Mouse (Mus musculus): ENCODE measurements around the gene Cbx2. TPM values are rescaled to one million over a fixed set of nuclear protein-coding genes. Genes with fewer than 3 reads are reported as not detected.

The Cbx2 gene
- total RNA-seq, 2 experiments from 2014 or later: 2.8 to 3.5 TPM

GRCm38 (mm10) chr11:119006462-119006861, 16.3 kb upstream of the Cbx2 start:
- intact Hi-C loops (cut with DNase I): no loop called here
- DNase-seq (ENCODE audit: extremely low spot score in 1 of 2, low spot score in 2 of 2): no peak

DNA sequence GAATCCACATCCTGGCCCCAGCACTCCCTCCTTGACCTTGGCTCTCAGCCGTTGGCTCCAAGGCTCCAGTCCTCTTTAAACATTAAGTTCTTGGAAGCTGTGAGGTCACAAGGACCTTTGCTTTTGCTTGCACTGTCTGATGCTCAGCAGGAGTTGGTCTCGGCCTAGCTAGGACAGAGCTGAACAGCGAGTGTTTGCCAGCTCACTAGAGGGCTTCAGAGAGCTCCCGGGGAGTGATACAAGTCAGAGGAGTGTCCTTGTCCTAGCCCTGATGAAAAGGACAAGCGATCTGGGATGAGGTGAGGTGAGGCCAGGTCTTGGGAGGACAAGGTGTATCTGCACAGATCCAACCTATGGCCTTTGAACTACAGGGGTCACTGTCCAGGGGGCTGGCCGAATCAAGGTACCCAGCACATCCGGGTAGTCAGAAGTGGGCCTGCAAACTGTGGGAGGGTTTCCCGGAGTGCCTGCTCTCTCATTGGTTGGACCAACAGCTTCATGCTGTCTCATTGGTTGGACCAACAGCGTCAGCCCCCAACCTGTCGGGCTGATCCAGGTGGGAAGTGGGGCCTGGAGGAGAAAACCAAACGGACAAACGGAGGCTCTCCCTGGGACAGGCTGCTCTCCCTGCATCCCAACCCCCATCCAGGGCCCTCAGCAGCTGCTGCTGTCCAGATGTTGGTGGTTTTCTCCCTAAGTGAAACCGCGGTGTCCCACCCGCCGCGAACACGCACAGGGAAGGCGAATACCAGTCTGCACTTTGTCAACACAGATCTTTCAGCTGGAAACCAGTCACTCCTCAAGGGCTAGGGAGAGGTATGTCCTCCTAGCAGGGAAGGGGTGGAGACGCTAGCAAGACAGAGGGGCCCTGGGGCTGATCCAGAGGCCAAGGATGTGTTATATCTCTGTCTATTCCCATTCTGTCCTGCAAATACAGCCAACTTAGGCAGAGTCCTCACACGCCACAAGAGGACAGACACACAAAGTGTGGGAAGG, 15.0 kb upstream of the Cbx2 start:
- no peak for DNase-seq (ENCODE audit: extremely low spot score in 1 of 2, low spot score in 2 of 2)
- intact Hi-C loops (cut with DNase I): no loop called here

GRCm38 (mm10) chr11:119014455-119014854, 8.3 kb upstream of the Cbx2 start:
- no peak for DNase-seq (ENCODE audit: extremely low spot score in 1 of 2, low spot score in 2 of 2)
- intact Hi-C loops (cut with DNase I): no loop called here

DNA sequence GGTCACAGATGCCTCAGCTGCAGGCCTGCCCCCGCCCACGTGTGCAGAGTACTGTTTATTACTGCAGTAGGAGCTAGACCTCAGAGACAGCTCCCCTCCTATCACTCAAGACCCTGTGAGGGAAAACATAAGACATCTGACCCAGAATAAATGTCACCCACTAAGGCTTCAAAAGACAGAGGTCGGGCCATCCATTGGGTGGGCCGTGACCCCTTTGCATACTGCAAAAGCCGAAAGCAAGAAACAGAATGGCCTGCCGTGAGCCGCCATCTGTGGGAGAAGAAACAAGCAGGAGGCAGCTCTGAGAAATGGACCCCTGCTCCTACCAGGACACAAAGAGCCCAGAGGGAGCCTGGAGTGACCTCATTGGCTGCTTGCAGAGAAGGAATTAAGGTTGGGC, 5.3 kb upstream of the Cbx2 start:
- no peak for DNase-seq (ENCODE audit: extremely low spot score in 1 of 2, low spot score in 2 of 2)
- intact Hi-C loops (cut with DNase I): no loop called here

- intact Hi-C loops (cut with DNase I): no loop called here
- DNase-seq (ENCODE audit: extremely low spot score in 1 of 2, low spot score in 2 of 2): no peak
These were observed 1.6 kb upstream of the Cbx2 start for GRCm38 (mm10) chr11:119021180-119021579.

DNA sequence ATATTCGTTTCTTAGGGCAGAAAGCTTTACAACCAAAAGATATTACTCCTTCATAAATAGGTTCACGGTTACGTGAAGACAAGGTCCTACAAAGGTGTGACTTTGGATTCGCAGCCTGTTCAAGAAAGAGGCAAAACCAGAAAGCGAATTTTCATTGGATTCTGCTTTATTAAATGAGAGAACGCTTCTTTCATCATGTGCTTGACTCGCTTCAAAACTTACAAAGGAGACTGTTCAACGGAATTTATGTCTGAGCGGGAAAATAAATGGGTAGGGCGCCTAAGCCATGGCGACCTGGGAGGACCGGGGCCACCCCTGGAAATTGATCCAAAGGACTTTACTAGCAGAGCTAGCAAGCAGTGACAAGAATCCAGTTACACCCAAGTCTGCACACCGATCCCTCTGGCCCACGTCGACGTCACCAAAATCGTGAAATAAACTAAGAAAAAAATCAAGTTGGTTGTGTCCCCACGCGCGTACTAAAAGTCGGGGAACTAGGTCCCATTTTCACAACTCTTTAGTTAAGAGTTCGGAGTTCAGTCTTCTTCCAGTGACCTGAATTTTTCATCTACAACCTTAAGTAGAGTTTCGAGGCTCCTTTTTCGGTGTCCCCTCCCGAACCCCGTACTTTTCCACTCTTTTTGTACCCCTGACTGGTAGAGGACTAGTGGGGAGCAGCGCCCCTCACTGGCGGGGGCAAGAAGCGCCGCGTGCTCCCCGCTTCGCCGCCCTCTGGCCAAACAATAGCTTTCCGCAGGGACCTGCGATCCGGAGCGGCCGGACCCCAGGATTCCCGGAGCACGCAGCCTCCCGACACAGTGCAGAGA, 481 bp upstream of the Cbx2 start:
- no peak for DNase-seq (ENCODE audit: extremely low spot score in 1 of 2, low spot score in 2 of 2)
- intact Hi-C loops (cut with DNase I): no loop called here

- intact Hi-C loops (cut with DNase I): no loop called here
- DNase-seq (ENCODE audit: extremely low spot score in 1 of 2, low spot score in 2 of 2): peak in 1 of 2 experiments; percentile 59
These were observed 836 bp downstream of the Cbx2 start for GRCm38 (mm10) chr11:119023616-119023980.

- no peak for DNase-seq (ENCODE audit: extremely low spot score in 1 of 2, low spot score in 2 of 2)
- intact Hi-C loops (cut with DNase I): no loop called here
These were observed 1.5 kb downstream of the Cbx2 start for GRCm38 (mm10) chr11:119024260-119024659.

- intact Hi-C loops (cut with DNase I): no loop called here
- peak in 1 of 2 experiments; percentile 71 for DNase-seq (ENCODE audit: extremely low spot score in 1 of 2, low spot score in 2 of 2)
These were observed 3.4 kb downstream of the Cbx2 start for GRCm38 (mm10) chr11:119026203-119026602.

- peak in 1 of 2 experiments; percentile 89 for DNase-seq (ENCODE audit: extremely low spot score in 1 of 2, low spot score in 2 of 2)
- intact Hi-C loops (cut with DNase I): no loop called here
These were observed 11.3 kb downstream of the Cbx2 start for GRCm38 (mm10) chr11:119033874-119034558.

DNA sequence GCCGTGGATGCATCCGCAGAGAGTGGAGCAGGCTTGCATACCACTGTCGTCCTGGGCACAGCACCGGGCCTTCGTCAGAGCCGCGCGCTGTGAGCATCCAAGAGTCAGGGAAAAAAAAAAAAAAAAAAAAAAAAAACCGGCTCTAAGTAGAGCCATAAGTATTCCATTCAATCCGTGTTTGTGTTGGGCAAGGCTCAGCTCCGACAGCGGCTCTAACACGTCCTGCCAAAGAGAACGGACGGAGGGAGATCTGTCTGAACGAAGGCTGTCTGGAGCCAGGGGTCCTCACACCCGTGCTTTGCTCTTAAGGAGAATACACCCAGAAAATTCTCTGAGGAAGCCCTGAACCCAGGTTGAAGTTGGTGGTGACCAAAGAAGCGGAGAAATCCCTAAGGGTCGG, 11.9 kb downstream of the Cbx2 start:
- intact Hi-C loops (cut with DNase I): no loop called here
- DNase-seq (ENCODE audit: extremely low spot score in 1 of 2, low spot score in 2 of 2): no peak

GRCm38 (mm10) chr11:119035094-119035685, 12.4 kb downstream of the Cbx2 start:
- intact Hi-C loops (cut with DNase I): no loop called here
- DNase-seq (ENCODE audit: extremely low spot score in 1 of 2, low spot score in 2 of 2): peak in 1 of 2 experiments; percentile 55

DNA sequence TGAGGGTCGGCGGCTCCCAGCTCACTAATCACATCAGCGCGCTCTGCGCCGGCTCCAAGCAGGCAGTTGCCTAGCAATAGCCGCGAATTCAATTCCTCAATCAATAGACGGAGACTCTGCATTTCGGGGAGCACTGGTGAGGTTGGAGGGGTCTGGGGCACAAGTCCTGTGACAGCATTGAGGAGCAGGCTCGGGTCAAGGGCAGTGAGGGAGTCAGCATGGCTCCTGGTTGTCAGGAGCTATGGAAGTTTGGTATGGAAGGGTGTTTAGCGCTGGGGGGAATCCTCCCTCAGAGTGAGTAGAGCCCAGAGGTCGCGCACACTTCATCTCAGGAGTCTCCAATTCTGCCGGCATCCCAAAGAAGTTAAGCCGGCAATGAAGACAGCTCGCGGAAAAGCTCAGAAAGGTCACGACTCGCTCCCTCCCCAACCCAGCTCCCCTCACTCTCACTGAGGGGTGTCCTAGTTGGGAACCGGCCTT, 13.0 kb downstream of the Cbx2 start:
- no peak for DNase-seq (ENCODE audit: extremely low spot score in 1 of 2, low spot score in 2 of 2)
- intact Hi-C loops (cut with DNase I): no loop called here

- no peak for DNase-seq (ENCODE audit: extremely low spot score in 1 of 2, low spot score in 2 of 2)
- intact Hi-C loops (cut with DNase I): no loop called here
These were observed 13.7 kb downstream of the Cbx2 start for GRCm38 (mm10) chr11:119036447-119036846.

DNA sequence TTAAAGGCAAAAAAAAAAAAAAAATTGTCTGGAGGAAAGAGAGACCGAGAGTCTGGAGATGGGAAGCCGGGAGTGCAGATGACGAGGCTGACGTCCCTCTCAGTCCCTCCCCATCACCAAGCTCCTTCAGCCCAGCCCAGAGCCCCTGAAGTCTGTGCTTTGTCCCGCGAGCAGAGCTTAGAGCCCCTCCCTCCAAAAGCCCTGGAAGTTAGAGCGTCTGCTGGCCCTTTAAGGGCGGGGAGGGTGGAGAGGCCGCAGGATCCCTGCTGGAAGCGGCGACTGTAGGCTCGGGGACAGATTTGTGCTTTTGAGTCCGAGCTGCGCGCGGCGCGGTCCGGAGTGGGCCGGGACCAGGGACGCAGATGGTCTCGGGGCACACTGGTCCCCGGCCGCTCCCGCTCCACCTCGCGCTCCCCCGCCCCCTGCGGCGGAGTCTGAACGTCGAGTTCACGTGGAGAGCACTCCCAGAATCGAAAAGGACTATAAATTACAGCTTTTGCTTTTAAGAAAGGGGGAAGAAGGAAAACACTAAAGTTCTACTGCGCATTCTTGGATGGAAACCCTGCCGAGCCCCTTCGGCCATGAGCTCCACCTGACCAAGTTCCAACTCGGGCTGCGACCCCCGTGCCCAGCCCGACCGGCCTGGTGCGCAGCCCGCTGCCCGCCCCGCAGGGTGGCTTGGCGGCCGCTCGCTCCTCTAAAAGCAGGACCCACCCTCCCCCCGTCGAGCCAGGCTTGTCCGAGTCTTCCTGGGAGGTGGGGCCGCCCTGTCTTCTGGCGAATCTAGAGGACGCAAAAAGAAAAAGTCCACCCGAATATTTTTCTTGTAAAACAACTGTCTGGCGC, 14.4 kb downstream of the Cbx2 start:
- peak in 1 of 2 experiments; percentile 63 for DNase-seq (ENCODE audit: extremely low spot score in 1 of 2, low spot score in 2 of 2)
- intact Hi-C loops (cut with DNase I): no loop called here

- peak in 1 of 2 experiments; percentile 43 for DNase-seq (ENCODE audit: extremely low spot score in 1 of 2, low spot score in 2 of 2)
- intact Hi-C loops (cut with DNase I): no loop called here
These were observed 15.1 kb downstream of the Cbx2 start for GRCm38 (mm10) chr11:119037780-119038401.

DNA sequence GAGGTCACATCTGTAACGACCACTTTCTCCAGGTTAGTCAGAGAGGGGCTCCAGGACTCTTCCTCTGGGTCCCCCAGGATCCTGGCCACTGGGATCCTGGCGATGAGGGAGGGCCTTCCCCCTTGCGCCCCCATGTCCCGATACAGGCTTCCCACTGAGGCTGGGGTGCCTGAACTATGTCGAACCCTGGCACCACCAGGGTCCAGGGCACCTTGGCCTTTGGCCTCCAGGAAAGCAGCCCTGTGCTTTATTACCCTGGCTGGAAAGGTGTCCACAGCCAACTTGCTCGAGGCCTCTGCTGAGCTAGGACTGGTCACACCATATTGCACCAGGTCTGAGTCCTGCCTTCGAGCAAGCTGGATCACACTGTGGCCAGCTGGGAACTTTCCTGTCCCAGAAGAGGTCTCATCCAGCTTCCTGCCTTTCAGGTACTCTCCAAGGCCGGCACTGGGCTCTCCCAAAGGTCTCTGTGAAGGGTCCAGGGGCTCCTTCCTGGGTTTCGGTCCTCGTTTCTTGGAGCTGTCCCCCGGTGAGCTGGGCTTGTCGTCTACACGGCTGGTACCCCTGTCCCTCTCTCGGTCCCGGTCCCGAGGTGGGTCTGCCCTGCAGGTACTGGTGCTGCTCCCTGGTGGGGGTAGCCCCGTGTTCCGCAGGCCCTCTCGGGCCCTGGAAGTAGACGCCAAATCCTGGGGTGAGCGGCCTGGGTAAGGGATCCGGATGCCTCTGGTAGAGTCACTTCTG, 16.2 kb downstream of the Cbx2 start:
- DNase-seq (ENCODE audit: extremely low spot score in 1 of 2, low spot score in 2 of 2): peak in 1 of 2 experiments; percentile 43
- intact Hi-C loops (cut with DNase I): no loop called here

Measured in left cerebral cortex, postnatal 10 days (tissue).